Mouse (Mus musculus) large intestine, adult 2 months (tissue): ENCODE results near the gene Fam240a. TPM values are rescaled to one million over a fixed set of nuclear protein-coding genes. Genes with fewer than 3 reads are reported as not detected.

Source experiments
- DNase-seq: peaks from one replicate; pipeline ENCODE4 v3.0.0-alpha.2; 2012; ENCODE audit warnings: low read depth, low spot score
- WGBS: fragments of 180-500 bp; shearing (Covaris S2); methylation state at CpG from one replicate; pipeline ENCODE4 v1.1.7; 2018; 5-methylcytosine and 5-hydroxymethylcytosine counted together
- polyA plus RNA-seq: library from polyadenylated mRNA; depleted of rRNA; stranded (reverse); fragments of >200 nt; gene quantifications from 2 replicates; pipeline ENCODE4 v1.2.3, GENCODE M21; 2012; rRNA removed

Gene Fam240a
- polyA plus RNA-seq, 1 experiment = not detected

DNA sequence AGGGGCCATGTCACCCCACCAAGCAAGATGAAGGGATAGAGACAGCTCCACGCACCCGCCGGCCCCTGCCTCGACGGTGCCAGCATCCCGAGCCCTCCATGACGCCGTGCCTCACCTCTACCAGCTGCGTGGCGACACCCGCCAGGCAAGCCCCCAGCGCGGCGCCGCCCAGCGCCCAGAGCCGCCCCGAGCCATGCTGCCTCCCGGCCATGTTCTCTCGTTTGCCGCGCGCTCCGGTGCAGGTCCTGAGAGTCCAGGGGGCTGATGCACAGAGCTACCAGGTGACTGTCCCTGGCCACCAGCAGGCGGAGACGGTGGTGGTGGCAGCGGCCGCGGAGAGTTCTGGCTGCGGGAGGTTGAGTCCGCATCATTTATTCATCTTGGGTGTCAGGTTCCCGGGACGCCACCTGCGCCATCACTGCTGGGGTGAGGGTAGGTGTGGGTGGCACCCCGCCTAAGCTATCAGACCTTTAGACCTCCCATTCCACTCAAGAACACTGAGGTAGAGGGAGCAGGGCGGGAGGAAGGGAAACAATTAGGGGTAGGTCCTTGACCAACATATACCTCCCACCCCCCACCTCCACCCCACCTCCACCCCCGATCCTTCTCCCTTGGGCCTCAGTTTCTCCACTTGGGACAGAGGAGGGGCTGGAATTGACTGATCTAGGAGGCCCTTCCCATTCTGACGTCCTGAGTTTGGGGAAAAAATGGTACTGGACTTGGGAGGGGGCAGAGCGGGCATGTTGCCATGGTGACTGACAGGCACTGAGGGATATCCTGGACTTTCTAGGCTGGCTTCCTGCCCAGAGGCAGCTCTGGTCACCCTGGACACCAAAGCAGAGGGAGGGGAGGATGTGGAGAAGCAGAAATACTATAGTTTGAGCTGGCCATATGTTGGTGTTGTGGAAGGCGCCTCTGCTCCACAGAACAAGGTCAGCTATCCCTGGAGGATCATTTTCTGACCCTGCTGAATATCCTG lies 42.7 kb downstream of the Fam240a start:
- WGBS = 27% methylated on average over 40 of the region's 40 CpGs
- DNase-seq = no peak

- no peak for DNase-seq
- WGBS = 14% methylated on average over 7 of the region's 7 CpGs
These were observed 45.6 kb downstream of the Fam240a start for GRCm38 (mm10) chr9:110871030-110871429.

Other genes starting within 250 kb of the Fam240a start
- gene Myl3, start 175.0 kb downstream of the Fam240a start, polyA plus RNA-seq = 0.17 TPM in 1 of 2 replicates, not detected in the other
- 7.9 and 8.8 TPM in 2 replicates for gene Pth1r, start 169.7 kb downstream of the Fam240a start, polyA plus RNA-seq
- not detected in 2 replicates for gene Prss42, start 118.7 kb downstream of the Fam240a start, polyA plus RNA-seq
- gene Prss44, start 102.9 kb downstream of the Fam240a start, polyA plus RNA-seq = not detected in 2 replicates
- gene Prss43, start 90.2 kb downstream of the Fam240a start, polyA plus RNA-seq = not detected in 2 replicates
- not detected in 2 replicates for gene Prss45, start 82.3 kb downstream of the Fam240a start, polyA plus RNA-seq
- gene Prss46, start 72.4 kb downstream of the Fam240a start, polyA plus RNA-seq = not detected in 2 replicates
- not detected in 2 replicates for gene Prss50, start 58.9 kb downstream of the Fam240a start, polyA plus RNA-seq
- gene Als2cl, start 37.0 kb downstream of the Fam240a start, polyA plus RNA-seq = 7.7 and 19.7 TPM in 2 replicates
- gene Tmie, start 36.7 kb downstream of the Fam240a start, polyA plus RNA-seq = 0.26 and 0.37 TPM in 2 replicates
- gene Tdgf1, start 29.3 kb upstream of the Fam240a start, polyA plus RNA-seq = not detected in 2 replicates
- gene Lrrc2, start 34.7 kb upstream of the Fam240a start, polyA plus RNA-seq = 0.02 and 0.07 TPM in 2 replicates
- 0.98 and 1.8 TPM in 2 replicates for gene Rtp3, start 73.7 kb upstream of the Fam240a start, polyA plus RNA-seq
- gene Ltf, start 102.4 kb upstream of the Fam240a start, polyA plus RNA-seq = 0.85 and 1.1 TPM in 2 replicates
- 3.6 and 4.8 TPM in 2 replicates for gene Ccrl2, start 140.7 kb upstream of the Fam240a start, polyA plus RNA-seq
- 12.7 and 16.4 TPM in 2 replicates for gene Lrrfip2, start 200.7 kb upstream of the Fam240a start, polyA plus RNA-seq